Mouse (Mus musculus): ENCODE measurements around the gene Hyal3.
A peak's percentile ranks its signal among the peaks of the same experiment; 100 is the strongest.

The Hyal3 gene

DNA sequence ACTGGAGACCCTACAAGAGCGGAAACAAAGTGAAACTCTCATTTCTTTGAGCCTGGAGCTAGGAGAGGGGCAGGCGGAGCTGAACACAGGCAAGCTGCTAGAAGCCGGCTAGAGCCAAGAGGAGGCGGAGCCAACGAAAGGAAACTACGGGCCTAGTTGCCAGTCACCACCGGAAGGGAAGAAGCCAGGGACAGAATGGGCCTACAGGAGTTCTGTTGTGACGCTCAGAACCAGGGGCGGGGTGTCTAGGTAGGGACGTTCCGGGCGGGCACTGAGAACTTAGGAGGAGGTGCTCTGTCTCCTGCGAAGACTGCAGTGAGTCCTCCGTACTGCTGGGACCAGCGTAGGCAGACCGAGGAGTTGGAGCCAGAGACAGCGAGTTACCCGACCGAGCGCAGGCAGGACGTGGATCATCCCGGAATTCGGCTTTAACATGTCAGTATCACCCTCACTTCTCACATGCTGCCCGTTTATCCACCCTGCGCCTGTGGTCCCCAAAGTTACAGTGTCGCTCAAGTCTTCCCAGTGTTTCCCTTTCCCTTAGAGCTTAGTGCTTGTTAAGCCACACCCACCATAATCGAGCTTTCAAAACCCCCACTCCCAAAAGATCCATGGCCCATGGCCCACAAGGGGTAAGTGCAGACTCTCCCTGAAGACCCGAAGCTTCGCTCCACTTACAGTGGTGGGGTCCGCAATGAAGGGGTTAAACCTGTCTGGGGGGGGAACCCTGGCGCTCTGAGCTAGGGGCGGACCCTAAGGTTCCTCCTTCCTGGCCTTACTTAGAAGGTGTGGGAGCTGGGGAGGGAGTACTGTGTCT, at the start of gene Hyal3:
Hyal3 (plus strand) TSS at position 318 of the 817 bp plus-strand sequence.
- DNase-seq (ENCODE audit: low spot score): peak; percentile 93

DNA sequence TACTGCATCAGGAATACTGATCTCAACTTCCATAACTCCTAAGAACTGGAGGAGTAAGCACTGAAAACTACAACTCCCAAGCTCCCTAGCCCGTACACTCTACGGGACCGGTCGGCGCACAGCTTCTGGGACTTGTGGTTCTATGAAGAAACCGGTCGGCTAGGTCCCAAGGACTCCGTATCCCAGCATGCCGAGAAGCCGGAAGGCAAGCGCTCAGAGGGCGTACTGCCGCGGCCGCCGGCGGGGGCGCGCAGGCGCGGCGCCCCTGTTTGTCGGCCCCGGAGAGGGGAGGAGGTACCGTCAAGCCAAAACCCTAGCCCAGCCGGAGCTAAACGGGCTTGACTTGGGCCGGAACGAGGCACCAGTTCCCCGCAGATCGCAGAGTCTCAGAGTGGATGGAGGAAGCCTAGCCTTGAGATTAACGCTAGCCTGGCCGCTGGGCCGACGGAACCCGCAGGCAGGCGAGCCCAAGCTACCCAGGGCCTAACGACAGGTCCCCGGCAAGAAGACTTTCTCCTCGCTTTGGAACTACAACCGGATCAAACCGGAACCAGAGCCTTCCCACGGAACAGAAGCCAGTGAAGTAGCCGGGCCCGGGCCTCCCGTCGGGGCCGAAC, 46.7 kb upstream of the Hyal3 start, which contains the start of gene Tmem115:
Tmem115 (plus strand) TSS at position 155 of the 617 bp plus-strand sequence.
- DNase-seq (ENCODE audit: low spot score): peak; percentile 96

DNA sequence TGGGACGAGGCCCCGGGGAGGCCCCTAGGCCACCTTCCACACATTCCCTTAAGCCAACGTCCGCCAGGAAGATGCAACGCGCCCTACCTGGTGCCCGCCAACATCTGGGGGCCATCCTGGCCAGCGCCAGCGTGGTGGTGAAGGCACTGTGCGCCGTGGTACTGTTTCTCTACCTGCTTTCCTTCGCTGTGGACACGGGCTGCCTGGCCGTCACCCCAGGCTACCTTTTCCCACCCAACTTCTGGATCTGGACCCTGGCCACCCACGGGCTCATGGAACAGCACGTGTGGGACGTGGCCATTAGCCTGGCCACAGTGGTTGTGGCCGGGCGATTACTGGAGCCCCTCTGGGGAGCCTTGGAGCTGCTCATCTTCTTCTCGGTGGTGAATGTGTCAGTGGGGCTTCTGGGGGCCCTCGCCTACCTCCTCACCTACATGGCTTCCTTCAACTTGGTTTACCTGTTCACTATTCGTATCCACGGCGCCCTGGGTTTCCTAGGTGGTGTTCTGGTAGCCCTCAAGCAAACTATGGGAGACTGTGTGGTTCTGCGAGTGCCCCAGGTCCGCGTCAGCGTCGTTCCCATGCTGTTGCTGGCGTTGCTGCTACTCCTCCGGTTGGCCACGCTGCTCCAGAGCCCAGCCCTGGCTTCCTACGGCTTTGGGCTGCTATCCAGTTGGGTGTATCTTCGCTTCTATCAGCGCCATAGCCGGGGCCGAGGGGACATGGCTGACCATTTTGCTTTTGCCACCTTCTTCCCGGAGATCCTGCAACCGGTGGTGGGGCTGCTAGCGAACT, 46.0 kb upstream of the Hyal3 start:
- no peak for DNase-seq (ENCODE audit: low spot score)

DNA sequence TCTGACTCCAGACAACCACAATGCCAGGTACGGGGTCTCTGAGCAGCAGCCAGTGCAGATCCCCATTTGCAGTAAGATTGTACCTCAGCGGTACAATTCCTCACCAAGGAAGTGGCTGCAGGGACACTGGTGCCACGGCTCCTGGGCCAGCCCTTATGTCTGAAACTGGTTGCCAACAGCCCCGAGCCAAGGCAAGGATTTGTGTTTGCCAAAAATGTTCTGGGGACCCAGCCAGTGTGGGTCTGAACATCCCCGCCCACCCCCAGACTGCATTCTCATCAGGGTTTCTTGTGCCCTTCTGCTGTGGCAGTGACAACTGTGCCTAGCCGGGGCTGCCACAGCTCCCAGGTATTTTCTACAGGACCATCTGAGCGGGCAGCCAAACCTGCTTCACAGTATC, 42.4 kb upstream of the Hyal3 start:
- no peak for DNase-seq (ENCODE audit: low spot score)

DNA sequence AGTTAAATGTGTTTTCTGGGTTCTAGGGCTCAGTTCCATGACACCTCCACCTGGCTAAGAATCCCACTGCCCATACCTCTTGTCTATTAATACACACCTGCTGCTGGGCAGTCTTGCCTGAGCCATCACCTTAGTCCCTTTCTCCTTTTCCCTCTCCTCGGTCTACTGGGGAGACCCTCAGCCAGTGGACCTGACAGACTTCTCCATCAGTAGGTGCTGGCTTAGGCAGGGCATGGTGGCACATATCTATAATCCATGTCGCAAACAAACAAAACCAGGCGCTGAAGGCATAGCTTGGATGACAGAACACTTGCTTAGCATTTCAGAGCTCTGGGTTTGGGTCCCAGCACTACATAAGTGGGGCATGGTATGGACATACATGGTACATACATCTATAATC, 41.9 kb upstream of the Hyal3 start:
- DNase-seq (ENCODE audit: low spot score): no peak

DNA sequence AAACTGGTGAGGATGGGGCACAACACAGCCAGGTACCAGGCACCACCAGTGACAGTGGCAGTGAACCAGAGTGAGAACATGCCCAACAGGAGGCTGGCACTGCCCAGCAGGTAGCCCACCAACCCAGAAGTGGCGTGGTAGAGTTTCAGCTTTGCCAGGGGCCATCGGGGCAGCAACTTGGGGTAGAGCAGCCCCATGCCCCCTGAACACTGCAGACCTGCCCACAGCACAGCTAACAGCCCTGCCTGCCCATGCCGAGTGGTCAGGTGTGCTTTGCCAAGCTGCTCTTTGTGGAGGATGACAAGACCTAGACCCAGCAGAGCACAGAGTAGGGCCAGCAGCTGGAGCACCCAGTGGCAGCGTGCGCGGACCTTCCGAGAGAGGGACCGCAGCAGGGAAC, 40.7 kb upstream of the Hyal3 start:
- no peak for DNase-seq (ENCODE audit: low spot score)

DNA sequence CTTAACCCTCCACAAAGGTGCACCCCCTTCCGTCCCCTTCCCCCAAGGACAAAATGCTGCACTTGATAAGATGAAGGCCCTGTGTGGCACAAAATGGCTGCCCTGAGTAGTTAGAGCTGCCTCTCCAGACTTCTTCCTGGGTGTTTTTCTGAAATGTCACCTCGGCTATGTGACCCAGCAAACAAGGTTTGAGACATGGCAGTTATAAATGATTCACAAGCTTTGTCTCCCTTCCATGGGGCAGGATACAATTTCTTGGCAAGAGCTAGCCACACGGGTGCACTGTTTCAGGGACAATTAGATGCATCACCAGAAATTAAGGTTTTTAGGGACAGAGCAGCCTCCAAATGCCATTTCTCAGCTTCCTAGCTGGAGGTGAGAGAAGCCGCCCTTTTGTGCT, 40.2 kb upstream of the Hyal3 start:
- no peak for DNase-seq (ENCODE audit: low spot score)

DNA sequence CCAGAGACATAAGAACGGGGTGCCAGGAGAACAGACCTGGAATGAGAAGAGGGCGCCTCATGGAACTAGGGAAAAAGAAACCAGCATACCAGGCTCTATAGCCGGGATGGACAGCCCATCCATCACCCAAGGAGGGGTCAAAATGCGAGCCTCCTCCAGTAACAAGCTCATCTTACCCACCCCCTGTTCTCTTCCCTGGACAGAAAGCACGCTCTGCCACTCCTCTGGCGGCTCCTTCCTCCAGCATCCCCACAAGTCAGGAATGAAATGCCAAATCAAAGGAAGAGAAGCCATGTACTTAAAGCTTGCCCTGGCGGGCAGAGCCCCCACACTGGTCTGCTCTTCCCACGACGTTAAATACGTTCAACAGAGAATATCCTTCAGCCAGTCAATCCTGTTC, 39.6 kb upstream of the Hyal3 start:
- DNase-seq (ENCODE audit: low spot score): no peak

DNA sequence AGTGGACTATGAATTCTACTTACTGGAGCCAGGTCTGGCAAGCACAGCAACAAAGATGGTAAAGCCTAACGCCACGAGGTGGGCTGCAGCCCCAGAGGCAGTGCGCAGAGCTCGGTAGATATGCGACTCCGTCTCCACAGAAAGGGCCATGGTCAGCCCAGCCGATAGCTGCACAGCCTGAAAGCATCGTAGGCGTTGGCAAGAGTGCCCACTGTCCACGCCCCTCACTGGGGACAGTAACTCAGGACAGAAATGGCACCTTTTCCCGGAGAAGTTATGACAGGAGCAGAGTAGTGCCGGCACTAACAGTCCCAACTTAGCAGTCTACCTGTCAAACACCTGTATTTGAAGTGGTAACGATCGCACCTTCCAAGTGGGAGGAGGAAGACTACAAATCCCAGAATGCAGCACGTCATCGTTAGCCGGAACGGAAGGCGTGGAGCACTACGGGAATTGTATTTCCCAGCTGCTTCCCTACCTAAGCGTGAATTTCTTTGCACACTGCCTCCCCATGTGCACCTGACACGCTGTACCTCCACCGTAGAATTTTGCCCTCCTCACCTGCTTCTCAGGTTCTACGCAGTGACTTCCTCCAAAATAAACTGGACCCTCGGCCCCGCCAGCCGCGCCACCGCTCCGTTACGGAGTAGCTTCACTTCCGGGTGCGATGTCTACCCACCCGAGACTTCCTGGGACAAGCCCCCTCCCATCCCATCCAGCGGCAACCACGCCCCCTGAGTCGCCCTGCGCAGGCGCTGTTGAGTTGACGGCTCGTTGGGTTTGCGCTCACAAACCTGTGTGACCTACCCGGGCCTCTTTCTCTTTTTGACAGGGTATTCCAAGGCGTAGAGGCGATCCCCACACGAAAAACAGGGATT, 38.9 kb upstream of the Hyal3 start, which contains the start of the genes Cyb561d2 and Nprl2:
Cyb561d2 (minus strand) TSS at position 720 of the 878 bp plus-strand sequence.
Nprl2 (plus strand) TSS at position 753 of the 878 bp plus-strand sequence.
- DNase-seq (ENCODE audit: low spot score): peak; percentile 94

DNA sequence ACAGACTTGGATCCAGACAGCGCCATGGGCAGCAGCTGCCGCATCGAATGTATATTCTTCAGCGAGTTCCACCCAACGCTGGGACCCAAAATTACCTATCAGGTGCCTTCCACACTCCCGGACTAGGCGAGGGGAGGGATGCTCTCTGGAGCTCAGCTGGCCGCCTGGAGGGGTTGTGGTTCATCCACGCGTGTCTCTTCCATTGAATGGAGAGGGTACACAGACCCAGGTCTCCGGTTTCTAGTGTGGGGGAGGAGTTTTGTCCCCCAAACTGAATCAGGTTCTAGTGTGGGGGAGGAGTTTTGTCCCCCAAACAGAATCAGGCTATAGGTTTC, 38.3 kb upstream of the Hyal3 start:
- DNase-seq (ENCODE audit: low spot score): no peak

DNA sequence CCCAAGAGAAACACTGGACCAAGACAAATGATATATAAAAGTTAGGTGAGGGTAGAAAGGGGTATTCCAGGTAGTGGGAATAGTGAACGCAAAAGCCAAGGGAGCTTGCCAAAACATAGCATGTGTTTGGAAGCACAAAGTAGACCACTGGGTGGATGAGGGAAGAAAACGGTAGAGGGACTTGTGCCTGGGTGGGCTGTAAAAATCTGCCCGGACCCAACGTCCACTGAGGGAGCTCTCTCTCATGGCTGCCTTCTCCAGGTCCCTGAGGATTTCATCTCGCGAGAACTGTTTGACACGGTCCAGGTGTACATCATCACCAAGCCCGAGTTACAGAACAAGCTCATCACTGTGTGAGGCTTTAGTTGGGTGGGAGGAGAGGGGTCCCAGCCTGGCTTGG, 37.9 kb upstream of the Hyal3 start:
- no peak for DNase-seq (ENCODE audit: low spot score)

DNA sequence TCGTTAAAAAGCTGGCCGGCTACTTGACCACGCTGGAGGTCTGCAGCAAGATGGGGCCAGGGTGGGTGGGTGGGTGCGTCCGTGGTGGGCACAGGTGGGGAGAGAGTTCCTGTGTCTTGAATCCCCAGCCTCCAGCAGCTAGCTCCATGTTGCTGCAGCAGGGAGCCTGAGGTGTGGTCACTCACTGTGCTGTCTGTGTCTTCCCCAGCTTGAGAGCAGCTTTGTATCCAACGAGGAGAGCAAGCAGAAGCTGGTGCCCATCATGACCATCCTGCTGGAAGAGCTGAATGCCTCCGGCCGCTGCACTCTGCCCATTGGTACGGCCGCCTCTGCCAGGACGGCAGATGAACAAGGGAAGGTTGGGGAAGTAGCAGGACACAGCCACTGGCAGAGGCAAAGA, 37.3 kb upstream of the Hyal3 start:
- no peak for DNase-seq (ENCODE audit: low spot score)

DNA sequence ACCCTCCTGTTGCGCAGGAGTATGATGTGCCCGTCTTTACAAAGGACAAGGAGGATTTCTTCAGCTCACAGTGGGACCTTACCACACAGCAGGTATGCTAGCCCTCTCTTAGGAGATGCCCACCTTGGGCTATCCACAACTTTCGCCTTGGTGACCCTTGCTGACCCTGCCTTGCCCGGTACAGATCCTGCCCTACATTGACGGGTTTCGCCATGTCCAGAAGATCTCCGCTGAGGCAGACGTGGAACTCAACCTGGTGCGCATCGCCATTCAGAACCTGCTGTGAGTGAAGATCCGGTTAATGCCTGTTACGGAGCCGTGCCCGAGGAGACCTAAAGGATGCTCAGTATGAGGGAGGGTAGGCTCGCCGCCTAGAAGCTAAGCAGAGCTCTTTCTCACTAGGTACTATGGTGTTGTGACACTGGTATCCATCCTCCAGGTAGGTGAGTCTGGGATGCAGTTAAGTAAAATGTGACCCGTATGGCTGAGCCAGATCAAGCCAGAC, 36.4 kb upstream of the Hyal3 start:
- no peak for DNase-seq (ENCODE audit: low spot score)

DNA sequence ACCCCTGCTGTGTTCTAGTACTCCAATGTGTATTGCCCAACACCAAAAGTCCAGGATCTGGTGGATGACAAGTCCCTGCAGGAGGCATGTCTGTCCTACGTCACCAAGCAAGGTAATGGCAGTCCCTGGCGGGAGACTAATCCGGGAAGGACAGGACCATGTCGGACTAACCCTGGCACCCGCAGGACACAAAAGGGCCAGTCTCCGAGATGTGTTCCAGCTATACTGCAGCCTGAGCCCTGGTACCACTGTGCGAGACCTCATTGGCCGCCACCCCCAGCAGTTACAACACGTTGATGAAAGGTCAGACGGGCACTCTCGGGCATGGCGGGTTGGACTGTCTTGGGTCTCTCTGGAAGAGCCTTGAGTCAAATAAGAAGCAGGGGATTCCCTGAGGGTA, 35.9 kb upstream of the Hyal3 start:
- no peak for DNase-seq (ENCODE audit: low spot score)

DNA sequence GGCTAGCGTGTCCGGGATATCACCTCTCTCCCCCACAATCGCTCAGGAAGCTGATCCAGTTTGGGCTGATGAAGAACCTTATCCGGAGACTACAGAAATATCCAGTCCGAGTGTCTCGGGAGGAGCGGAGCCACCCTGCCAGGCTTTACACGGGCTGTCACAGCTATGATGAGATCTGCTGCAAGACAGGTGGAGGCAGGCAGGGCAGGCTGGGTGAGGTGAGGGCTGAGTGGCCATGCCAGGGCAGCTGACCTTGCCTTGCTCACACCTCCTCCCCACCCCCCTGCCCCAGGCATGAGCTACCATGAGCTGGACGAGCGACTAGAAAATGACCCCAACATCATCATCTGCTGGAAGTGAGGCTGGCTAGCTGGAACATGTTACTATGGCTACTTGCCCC, 35.4 kb upstream of the Hyal3 start:
- DNase-seq (ENCODE audit: low spot score): no peak

DNA sequence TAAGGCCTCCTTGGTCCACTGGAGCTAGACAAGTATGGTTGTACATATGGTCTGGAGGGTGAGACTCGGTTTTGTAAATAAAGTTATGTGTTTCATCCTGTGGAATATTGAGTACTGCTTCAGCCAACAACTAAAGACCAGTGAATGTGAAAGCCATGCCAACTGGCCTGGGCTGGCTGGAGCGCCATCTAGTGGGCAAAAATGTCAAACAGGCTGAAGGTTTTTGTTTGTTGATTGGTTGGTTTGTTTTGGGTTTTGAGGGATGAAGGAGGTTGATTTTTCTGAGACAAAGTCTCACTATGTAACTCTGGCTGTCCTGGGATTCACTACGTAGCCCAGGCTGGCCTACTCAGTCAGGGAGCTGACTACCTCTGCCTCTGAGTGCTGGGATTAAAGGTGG, 35.0 kb upstream of the Hyal3 start:
- peak; percentile 84 for DNase-seq (ENCODE audit: low spot score)

DNA sequence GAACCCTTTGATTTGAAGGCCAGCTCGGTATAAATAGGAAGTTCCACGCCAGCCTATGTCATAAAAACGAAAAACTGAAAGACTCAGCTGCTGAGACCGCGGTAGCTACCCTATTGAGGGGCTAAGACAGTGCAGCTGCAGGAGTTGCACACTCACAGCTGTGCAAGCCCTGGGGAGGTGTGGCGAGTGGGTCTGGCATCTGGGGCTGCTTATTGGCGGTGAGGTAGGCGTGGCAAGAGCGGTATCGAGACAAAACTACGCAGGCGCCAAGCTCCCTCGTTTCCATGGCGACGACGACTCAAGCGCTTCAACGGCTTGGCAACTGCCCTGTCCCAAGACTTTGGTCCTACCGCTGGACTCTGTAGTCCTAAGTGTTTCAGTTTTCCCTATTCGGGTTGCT, 33.6 kb upstream of the Hyal3 start, which contains the start of gene Zmynd10:
Zmynd10 (plus strand) TSS at position 273 of the 400 bp plus-strand sequence.
- DNase-seq (ENCODE audit: low spot score): peak; percentile 82

DNA sequence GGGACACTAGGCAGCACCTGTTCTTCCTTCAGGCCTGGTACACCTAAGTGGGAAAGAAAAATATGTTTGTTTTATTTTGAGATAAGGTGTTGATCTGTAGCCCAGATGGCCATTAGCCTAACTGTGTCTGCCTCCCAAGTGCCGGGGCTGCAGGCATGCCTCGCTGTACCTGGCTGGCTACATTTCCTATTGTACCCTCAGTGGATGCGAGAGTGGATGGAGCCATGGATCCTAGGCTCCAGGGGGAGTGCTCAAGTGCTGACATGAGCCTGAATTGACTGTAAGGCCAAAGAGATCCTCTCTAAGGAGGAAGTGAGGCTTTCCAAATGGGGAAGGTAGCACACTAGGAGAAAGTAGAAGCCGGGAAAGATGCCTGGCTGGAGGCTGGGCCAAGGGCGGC, 32.7 kb upstream of the Hyal3 start:
- no peak for DNase-seq (ENCODE audit: low spot score)

DNA sequence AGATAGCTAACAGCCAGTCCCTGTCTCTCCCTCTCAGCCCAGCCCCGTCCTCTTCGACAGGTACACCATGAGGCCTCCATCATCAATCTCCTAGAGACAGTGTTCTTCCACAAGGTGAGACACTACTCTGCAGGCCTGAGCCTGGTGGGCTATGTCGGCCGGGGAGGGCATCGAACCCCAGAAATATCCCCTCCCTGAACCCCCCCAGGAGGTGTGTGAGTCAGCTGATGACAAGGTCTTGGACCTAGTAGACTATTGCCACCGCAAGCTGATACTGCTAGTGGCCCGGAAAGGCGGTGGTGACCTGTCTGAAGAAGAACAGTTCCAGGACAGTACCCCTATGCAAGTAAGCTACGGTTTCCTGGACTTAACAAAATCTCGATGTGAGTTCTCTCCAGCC, 31.8 kb upstream of the Hyal3 start:
- DNase-seq (ENCODE audit: low spot score): no peak

DNA sequence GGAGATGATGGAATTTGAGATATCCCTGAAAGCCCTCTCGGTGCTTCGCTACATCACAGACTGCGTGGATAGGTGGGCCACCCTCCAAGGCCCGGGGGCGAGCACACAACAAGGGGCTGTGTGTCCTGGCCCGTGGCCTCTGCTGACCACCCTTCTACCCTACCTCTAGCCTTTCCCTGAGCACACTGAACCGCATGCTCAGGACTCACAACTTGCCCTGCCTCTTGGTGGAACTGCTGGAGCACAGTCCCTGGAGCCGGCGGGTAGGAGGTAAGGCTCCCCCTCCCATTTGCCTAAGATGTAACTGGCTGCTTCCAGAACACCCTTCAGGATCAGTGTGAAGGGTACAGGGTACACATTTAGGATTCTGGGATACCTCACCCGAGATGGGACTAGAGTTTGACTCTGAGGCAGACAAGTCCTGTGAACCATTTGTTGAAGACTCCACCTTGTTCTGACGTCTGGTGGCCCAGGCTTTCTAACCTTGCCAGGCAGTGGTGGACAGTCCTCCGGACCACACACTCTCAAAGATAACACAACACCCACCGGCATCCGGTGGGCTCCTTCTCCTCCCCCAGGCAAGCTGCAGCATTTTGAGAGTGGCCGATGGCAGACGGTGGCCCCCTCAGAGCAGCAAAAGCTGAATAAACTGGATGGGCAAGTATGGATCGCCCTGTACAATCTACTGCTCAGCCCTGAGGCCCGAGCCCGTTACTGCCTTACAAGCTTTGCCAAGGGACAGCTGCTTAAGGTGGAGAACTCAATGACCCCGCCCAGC, 31.1 kb upstream of the Hyal3 start:
- no peak for DNase-seq (ENCODE audit: low spot score)
